Mouse (Mus musculus): ENCODE data around the gene Slc2a13.

Gene Slc2a13

DNA sequence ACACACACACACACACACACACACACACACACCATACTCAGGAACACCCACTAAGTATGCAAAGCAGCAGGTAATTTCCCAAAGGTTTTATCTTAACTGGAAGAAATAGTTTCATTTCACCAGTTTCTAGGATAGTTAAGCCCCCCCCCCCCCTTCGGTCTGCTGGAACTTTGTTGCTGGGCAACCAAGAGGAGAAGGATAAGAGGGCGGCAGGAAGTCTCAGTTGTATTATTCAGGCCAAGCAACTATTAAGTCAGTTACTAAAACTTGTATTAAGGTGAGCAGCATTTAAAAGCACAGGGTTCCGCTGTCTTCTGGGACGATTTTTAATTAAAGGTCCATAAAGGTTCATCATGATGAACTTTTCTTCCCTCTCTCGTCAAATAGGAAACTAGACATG lies 198.6 kb downstream of the Slc2a13 start:
- DNase-seq (ENCODE audit: low spot score in 2 of 2): no peak

DNA sequence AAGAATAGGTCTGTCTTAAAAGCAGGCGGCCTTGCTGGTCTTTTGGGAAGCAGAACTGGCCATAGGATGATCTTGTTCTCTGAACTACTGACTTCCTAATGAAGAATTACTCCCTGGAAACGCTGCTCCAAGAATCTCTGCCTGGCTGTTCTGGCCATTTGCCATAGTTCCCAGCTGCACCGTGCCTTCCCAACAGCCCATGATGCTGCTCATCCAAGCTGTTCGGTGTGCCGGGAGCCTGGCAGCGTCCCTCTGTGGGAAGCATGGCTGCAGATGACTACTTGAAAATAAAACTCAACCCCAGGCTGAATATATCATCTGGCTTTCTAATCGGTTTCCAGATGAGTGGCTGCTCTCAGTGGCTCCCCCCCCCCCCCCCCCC lies 199.9 kb downstream of the Slc2a13 start:
- peak; percentile 61 to 62 for DNase-seq (ENCODE audit: low spot score in 2 of 2)

DNA sequence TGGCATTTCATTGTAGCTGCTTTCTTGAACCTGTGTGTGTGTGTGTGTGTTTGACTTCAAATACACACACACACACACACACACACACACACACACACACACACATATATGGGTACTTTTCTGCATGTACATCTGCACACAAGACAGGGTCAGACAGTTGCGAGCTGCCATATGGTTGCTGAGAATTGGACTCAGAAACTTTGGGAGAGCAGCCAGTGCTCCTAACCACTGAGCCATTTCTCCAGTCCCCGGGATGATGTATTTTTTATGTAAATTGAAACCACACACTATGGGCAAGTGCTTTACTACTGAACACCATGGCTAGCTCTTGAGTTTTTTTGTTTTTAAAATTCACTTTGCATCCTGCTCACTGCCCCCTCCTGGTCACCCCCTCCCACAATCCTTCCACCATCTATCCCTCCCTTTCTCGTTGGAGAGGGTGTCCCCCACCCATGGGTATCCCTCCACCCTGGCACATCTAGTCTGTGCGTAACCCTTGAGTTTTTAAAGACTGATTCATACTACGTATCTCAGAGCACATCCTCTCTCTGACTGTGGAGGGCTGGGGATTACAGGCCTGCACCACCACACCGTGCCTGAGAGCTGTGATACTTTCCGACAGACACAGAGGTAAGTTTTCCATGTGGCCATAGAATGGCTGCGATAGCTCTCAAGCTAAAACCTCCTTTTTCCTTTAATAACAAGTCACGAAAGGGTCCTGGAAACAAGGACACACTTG lies 200.4 kb downstream of the Slc2a13 start:
- no peak for DNase-seq (ENCODE audit: low spot score in 2 of 2)

DNA sequence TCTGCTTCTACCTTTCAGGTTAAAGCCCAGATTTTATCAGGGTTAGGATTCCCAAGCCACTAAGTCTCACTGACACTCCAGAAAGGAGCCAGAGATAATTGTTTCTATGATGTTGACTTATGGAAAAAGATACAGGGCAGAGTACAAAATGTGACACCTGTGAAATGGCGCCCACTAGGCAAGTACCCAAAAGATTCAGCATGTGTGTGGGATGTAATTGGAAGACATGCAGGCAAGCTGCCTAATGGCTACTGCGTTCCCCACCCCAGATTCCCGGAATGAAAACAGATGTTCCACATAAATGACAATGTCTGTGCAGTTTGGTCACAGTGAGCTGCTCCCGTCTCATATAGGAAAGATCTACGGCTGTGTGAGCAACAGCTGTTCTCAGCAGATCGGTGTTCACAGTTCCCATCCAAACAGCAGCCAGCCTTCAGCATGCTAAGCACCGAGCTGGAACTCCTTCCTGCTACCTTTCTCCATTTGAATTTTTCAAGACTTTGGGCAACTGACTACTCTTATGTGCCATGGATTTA lies 201.1 kb downstream of the Slc2a13 start:
- DNase-seq (ENCODE audit: low spot score in 2 of 2): no peak

DNA sequence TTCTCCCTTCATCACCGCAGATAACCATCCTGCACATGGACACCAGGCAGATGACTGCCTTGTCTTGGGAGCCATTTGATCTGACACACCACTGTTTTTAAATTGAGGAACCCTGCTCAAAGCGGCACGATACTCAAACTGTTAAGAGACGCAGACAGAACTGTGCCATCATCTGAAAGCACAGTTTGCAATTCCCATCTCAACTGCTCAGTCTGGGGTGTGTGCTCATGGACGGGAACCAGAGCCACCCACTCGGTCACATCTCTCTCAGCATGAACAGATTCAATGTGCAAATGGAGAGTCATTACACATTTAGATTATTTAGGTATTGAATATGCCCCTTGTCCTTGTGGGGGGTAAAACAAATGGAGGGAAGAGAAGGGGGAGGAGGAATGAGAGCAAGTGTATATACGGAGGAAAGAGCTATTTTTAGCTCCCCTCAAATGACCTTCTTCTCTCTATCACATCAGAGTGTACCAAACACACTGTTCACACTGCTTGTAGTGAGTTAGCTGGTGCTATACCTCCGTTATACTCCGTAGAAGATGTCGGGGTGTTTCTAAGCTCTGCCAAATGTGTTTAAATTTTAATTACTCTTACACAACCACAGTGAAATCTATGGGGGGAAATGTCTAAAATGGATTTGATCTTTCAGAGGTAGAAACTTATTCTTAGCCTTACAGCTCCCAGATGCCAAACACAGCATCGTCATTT lies 203.2 kb downstream of the Slc2a13 start:
- peak in 1 of 2 experiments; percentile 25 for DNase-seq (ENCODE audit: low spot score in 2 of 2)

DNA sequence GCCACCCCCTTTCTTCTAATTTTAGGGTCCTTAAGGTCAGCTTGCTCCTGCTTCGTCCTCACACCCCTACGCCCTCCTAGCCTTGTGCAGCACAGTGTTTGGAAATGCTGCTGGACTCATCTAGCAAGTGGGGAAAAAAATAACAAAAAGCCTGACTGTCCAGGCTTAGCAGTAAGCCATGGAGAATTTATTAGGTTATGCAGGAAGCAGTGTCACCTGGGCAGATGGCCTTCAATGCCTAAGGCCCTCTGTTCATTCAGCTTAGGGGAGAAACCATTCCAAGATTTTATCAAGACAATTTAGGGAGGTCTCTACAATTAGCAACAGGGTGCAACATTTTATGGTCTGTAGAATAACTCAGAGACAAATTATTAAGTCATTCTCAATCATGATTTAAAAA lies 212.6 kb downstream of the Slc2a13 start:
- DNase-seq (ENCODE audit: low spot score in 2 of 2): no peak

DNA sequence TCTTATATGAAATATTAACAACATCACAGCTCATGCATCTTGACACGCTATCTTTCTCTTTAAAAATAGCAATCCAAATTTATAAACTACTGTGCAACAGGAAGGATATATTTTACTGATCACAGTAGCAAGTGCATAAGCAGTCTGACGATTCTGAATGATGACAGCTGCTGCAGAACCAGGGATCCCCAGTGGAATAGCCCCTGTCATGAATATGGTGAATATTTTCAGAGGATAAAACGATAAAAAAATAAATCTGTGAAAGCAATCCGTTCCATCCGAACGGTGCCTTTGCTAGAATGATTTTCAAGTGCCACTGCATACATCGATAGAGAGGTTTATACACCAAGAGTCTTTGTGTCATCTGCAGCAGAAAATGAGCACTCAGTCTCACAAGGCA lies 222.1 kb downstream of the Slc2a13 start:
- DNase-seq (ENCODE audit: low spot score in 2 of 2): no peak

DNA sequence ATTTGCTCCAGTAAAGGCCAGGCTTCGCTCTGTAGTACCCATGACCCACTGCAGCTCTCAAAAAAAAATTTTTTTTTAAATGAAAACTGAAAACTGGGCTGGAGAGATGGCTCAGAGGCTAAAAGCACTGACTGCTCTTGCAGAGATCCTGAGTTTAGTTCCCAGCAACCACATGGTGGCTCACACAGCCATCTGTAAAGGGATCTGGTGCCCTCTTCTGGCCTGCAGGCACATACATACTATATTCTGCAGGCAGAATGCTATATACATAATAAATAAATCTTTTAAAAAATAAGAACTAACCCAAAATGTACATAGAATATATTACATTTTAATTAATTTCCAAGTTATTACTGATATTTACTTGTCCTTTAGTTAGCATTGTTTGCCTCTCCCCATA lies 234.7 kb downstream of the Slc2a13 start:
- no peak for DNase-seq (ENCODE audit: low spot score in 2 of 2)

DNA sequence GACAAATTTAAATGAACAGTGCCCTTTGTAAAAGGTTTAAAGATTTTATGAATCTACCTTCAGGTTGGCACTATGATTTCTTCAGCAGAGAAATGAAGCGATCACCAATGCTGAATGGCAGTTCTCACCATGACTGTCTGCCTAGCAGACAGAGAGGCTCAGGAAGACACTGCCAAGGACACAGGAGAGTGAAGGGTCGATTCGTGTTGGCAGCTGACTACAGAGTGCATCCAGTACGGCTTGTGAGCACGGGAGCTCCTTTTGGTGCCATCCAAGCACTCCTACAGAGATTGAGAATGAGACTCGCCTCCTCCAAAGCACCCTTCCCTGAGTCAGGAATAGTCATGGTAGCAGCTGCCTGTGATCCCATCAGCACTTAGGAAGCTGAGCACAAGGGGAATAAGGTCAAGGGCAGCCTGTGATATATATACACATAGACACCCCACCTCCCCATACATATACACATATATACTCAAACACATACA lies 238.6 kb downstream of the Slc2a13 start:
- no peak for DNase-seq (ENCODE audit: low spot score in 2 of 2)

DNA sequence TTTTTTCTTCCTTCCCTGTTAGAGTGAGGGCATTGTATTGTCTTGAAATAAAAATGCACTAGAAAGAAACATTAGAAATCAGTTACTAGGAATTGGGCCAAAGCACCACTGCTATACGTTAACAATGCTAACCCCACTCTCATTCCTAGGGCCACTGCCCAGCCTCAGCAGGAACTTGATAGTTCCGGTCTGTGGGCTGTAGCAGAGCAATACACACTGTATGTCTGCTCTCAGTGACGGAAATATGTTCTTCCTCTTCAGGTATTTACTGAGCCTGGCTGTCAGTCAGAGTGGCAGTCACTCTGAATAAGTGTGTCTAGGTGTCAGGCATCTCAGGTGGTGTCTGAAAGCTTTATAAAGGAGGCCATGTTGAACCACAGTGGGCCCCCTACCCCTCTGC lies 245.3 kb downstream of the Slc2a13 start:
- DNase-seq (ENCODE audit: low spot score in 2 of 2): no peak

DNA sequence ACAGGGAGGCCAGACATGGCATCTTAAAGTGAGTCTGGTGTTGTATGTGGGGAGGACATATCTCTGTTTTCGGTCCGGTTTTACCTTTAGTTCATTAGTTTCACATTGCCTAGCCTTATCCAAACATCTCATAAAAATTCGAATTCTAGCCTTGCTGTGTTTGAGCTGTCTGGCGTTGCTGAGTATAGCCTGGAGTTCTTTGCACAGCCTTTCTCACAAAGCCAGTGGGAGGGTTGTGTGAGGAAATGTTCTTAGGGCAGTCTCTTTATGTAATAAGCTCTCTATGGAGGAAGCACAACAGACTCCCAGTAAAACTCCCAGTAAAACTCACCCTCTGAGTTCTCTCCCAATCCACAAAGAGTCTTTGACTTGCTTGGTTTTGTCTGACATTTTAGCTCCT lies 246.0 kb downstream of the Slc2a13 start:
- DNase-seq (ENCODE audit: low spot score in 2 of 2): peak in 1 of 2 experiments; percentile 64

DNA sequence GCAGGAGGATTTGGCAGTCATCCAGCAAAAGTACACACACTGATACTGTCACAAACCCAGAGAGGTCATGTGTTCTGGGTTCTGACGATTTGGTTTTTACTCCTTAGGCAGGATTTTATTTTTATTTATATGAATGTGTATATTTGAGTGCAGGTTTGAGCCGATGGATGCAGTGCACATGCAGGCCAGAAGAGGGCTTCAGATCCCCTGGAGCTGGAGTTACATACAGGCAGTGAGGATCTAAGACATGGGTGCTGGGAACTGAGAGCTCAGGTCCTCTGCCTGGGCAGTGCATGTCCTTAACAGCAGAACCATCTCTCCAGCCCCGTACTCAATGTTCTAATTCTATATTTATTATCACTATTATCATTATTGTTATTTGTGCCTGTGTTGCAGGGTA lies 253.7 kb downstream of the Slc2a13 start:
- DNase-seq (ENCODE audit: low spot score in 2 of 2): no peak

DNA sequence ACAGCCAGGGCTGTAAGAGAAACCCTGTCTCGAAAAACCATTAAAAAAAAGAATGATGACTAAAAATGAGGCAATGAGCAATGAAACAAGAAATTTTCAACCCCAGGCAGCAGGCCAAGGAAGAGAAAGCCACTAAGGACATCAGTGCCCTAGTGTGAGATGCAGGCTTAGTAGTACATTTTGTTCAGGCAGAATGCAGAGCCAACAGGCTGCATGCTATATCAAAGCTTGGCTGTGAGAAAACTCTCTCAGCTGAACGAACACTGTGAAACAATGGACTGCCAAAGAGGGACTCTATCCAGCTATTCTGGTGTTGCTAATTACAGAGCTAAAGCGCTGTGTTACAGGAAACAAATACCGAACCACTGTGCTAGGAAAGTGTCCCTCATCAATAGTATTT lies 256.1 kb downstream of the Slc2a13 start:
- DNase-seq (ENCODE audit: low spot score in 2 of 2): peak in 1 of 2 experiments; percentile 52

DNA sequence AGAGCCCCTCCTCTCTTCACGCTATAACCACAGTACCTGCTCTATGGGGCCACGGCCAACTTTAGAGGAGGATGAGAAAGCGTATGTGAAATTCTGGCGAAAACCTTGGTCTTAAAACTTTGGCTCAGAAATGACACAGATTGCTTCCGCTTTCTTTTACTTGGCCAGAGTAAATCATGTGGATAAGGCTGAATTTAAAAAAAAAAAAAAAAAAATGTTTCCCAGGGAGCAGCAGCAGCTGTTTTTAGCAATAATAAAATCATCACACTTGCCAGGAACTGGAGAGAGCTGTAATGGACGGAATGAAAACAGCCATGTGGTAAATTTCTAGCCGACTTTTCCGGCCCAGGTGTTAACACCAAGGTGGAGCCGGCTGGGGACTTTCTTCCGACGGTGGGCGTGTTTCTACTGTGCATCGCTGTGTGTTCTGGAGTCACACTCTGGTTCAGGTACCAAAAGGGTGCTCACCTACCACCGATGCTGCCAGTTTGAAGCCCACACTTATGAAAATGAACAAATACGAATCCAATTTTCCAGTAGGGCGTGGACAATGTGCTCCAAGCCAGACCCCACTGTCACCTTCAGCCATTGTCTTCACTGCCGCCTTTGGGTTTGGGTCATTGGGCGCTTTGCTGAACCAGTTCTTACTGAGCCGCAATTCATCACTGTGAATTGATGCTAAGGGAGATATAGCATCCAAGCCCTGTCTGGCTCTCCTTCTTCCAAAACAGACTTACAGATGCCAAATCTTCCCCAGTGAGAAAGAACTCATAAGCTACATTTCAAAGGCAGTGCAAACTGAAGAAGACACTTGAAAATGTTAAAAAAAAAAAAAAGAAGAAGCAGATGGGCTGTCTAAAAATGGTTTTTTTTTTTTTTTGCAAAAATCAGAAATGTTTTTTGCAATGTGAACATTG lies 258.4 kb downstream of the Slc2a13 start:
- DNase-seq (ENCODE audit: low spot score in 2 of 2): no peak

DNA sequence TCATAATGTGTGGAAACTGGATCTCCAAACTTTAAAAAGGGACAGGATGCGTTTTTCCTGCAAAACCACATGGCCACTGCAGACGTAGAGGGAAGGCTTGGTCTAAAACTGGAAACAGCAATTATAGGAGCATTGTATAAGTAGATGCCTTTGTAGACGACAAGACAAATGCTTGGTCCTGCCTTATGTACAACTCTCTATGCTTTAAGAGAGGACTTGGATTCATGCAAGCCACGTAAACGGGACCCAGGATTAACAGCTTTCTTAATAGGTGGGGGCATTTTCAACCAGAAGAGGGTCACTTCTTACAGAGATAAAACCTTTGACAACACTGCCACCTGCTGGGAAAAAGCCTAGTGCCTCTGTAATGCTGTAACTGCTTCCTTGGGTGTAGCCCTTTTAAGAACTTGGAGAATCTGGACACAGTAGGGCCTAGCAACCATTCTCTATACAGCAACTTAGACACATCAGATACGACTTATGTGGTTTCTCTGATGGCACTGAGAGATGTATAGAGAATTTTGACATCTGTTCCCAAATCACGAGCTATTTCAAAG lies 268.7 kb downstream of the Slc2a13 start:
- DNase-seq (ENCODE audit: low spot score in 2 of 2): no peak

DNA sequence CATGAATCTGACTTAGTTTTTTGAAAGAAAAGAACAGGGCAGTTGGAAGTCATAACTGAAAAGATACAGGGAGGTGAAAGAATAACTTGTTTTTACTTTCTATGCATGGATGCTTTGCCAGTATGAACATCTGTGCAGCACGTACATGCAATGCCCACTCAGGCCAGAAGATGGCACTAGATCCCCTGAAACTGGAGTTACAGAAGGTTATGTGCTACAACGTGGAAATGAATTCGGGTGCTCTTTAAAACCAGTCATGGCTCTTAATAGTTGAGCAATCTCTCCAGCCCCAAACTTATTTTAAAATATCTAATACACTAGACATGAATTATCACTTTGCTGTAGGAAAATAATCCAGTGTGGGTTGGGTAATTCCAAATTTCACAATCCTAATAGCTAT lies 271.7 kb downstream of the Slc2a13 start:
- peak; percentile 75 to 82 for DNase-seq (ENCODE audit: low spot score in 2 of 2)

DNA sequence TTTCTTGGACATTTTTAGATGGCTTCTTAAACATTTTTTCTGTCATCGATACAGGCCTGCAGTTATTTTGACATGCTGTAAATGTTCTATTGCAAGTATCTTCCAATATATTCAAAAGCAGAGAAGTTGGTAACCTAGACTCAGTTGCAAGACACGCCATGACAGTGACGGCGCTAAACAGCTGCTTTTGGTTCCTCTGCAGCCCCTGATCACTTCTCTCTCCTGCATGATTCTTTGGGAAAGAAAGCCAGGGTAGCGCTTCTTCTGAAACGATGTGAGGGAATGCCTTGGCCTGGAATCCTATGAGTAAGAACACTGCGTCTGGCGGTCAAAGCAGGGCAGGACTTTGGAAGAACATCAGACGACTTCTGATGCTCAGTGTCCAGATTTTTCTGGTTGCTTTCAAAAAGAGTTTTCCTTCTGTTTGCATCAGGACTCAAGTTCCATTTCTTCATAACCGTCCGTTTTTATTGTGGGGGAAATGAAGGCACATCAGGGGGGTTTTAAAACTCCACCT lies 273.7 kb downstream of the Slc2a13 start:
- DNase-seq (ENCODE audit: low spot score in 2 of 2): no peak

DNA sequence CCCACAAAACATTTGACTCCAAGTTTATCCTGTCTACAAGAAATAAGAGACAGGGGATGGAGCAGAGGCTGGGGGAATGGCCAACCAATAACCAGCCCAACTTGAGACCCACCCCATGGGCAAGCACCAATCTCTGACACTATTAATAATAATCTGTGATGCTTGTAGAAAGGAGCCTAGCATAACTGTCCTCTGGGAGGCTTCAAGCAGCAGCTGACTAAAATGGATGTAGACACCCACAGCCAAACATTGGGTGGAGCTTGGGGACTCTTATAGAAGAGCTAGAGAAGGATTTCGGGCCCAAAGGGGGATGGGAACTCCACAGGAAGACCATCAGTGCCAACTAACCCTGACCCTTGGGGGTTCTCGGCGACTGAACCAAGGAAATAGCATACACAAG lies 289.6 kb downstream of the Slc2a13 start:
- no peak for DNase-seq (ENCODE audit: low spot score in 2 of 2)

DNA sequence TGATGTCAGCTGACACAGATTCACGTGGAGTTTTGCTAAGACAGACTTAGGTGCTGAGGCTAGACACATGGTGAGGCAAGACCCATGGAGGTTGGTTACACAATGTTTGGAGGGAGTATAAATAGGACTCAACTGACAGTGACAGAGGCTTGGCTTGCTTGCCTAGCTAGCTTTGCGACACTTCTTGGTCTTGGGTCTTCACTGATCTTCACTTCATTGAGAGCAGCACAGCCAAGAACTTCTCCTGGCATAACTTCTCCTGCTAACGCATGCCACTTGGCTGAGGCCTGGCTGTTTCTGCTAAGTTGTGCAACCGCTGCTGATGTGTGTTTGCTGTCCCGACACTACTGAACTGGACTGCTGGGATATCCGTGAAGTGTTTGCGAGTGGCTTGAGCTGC lies 290.2 kb downstream of the Slc2a13 start:
- no peak for DNase-seq (ENCODE audit: low spot score in 2 of 2)

DNA sequence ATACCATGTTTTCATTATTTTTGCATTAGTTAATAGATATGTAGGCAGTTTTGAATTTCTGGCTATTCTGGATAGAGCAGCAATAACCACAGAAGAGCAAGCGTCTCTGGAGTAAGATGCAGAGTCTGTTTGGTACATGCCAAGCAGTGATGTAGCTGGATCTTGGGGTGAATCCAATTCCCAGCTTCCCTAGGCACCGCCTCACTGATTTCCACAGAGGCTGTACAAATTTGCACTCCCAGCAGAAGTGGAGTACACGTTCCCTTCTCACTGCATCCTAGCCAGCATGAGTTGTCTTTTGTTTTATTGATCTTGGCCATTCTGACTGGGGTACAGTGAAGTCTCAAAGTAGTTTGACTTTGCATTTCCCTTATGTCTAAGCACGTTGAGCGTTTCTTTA lies 291.5 kb downstream of the Slc2a13 start:
- no peak for DNase-seq (ENCODE audit: low spot score in 2 of 2)

DNA sequence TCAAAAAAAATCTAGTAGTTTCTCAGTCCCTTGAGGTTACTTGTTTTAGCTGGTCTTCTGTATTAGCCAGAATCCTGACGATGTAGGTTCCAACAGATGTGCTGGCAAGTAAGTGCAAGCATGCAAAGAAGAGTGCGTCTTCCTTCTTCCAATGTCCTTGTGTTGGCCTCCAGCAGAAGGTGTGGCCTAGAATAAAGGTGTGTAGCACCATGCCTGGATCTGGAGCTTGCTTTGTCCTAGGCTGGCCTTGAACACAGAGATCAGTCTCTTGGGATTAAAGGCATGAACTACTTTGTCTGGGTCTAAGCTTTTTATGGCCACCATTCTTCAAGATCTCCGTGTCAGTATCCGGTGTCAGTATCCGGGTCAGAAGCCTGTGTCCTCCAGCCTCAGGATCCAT lies 293.5 kb downstream of the Slc2a13 start:
- DNase-seq (ENCODE audit: low spot score in 2 of 2): no peak
